Mouse (Mus musculus) cortical plate, adult 2 months (tissue): ENCODE results near the gene Plekhg6. TPM values are rescaled to one million over a fixed set of nuclear protein-coding genes. Genes with fewer than 3 reads are reported as not detected.
A peak's percentile ranks its signal among the peaks of the same experiment; 100 is the strongest.

ENCODE experiments used
- H3K27ac ChIP-seq: fragments of 200-500 bp; 2 replicates; pipeline ENCODE4 v1.5.1; 2012; ENCODE audit warnings: low read length, control low read depth, inconsistent platforms; ENCODE audit not compliant: insufficient read depth
- H3K4me1 ChIP-seq: fragments of 200-500 bp; 2 replicates; pipeline ENCODE4 v1.6.1; 2011; ENCODE audit warnings: low read length; ENCODE audit not compliant: control insufficient read depth, insufficient read depth
- H3K4me3 ChIP-seq: fragments of 200-500 bp; 2 replicates; pipeline ENCODE4 v1.5.1; 2011; ENCODE audit warnings: mild to moderate bottlenecking, low read length, control low read depth; ENCODE audit not compliant: insufficient read depth
- CTCF ChIP-seq: fragments of 200-500 bp; IDR thresholded peaks from 2 replicates; pipeline ENCODE4 v1.5.1; 2011; ENCODE audit warnings: mild to moderate bottlenecking, control low read depth, low read length; ENCODE audit not compliant: insufficient read depth; ENCODE audit errors: extremely low read depth
- POLR2A ChIP-seq: fragments of 200-500 bp; IDR thresholded peaks from 2 replicates; pipeline ENCODE4 v1.6.1; 2011; ENCODE audit warnings: mild to moderate bottlenecking, low read length, control low read depth; ENCODE audit not compliant: insufficient read depth; ENCODE audit errors: extremely low read depth
- polyA plus RNA-seq: library from polyadenylated mRNA; depleted of rRNA; stranded (reverse); fragments of >200 nt; gene quantifications from 2 replicates; pipeline ENCODE4 v1.2.3, GENCODE M21; 2012

Gene Plekhg6
- polyA plus RNA-seq, 1 experiment: 0.23 TPM

GRCm38 (mm10) chr6:125334356-125334755 is 46.2 kb downstream of the Plekhg6 start:
- H3K4me3 ChIP-seq: no peak overlapping the region
- no peaks in the 10 kb centered on the region for H3K4me1 ChIP-seq
- no peak for TF ChIP-seq CTCF
- no peak for TF ChIP-seq POLR2A
- no peak overlapping the region for H3K27ac ChIP-seq

DNA sequence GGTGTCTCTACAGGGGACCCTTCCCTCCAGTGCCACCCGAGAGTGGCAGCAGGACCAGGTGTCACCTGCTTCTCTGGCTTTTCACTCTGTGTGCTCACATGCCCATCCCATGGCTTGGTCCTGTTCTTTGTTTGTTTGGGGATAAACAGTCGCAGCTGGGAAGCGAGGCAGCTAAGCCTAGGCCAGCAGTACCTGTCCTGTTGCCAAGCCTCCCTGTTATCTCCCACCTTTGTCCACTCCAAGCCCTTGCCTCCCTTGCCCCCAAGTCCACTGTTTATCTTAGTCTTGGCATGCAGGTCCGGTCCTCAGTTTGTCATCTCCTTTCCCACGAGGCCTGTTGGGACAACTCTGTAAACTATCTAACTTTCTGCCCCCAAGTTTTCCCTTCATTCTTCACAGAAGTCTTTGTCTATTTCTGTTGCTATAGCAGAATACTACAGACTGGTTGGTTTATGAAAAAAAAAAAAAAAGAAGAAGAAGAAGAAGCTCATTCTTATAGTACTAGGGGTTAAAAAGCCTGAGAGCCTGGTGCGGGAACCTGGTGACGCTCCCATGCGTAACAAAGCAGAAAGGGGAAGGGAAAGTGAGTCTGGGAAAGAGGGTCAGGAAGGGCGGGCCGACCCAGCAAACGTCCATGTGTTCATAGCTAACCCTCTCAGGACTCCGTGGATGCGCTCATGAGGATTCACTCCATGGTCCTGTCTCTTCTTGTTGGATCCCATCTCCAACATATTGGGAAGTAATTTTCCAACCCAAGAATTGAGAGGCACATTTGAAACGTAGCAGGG is 47.3 kb downstream of the Plekhg6 start:
- Histone ChIP-seq H3K4me1 (no peaks in the 10 kb centered on the region), H3K27ac (no peak overlapping the region), H3K4me3 (no peak overlapping the region)
- TF ChIP-seq CTCF: no peak
- TF ChIP-seq POLR2A: no peak

- no peaks in the 10 kb centered on the region for H3K4me1 ChIP-seq
- TF ChIP-seq POLR2A: peak; percentile 49; the same call in 1 of the 2 replicates
- no peak for TF ChIP-seq CTCF
- no peak overlapping the region for H3K27ac ChIP-seq
- peak overlapping the region; percentile 14 for H3K4me3 ChIP-seq
These were observed 49.8 kb downstream of the Plekhg6 start for GRCm38 (mm10) chr6:125330626-125331326.

DNA sequence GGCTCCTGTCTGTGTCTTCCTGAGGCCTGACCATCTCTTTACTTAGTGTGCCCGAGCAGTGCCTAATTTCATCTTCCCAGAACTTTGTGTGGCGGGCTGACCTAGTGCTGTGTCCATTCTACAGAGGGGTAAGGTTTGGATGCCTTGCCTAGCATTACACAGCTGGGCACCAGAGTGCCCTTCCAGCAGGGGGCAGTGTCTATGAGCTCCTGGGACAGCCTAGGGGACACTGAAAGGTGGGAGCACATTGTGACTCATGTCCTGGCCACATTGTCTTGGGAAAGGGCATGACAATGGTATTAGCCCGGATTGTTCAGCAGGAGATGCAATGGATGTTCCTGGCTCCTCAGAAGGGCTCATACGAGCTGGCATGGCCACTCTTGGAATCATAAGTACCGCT is 52.4 kb downstream of the Plekhg6 start:
- TF ChIP-seq POLR2A: no peak
- peak; percentile 25 for TF ChIP-seq CTCF
- no peaks in the 10 kb centered on the region for H3K4me1 ChIP-seq
- no peak overlapping the region for H3K27ac ChIP-seq
- no peak overlapping the region for H3K4me3 ChIP-seq

DNA sequence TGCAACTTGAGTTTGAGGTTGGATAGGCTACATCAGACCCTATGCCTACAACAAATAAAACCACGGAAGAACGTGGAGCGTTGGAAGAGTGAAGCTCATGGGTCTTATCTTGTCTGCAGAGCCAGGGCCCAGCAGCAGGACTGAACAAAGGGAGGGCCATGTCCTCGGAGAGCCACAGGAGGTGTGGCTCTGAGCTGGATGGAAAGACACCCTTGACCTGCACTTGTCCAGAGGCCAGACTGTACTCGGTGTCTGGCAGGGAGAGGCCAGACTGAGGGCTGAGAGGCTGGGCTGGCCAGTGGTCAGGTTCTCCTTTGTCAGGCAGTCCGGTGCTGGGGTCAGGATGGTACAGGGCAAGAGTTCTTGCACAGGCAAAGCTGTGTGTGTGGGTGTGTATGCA is 55.3 kb downstream of the Plekhg6 start:
- no peaks in the 10 kb centered on the region for H3K4me1 ChIP-seq
- H3K4me3 ChIP-seq: no peak overlapping the region
- H3K27ac ChIP-seq: no peak overlapping the region
- TF ChIP-seq CTCF (no peak), POLR2A (no peak)

DNA sequence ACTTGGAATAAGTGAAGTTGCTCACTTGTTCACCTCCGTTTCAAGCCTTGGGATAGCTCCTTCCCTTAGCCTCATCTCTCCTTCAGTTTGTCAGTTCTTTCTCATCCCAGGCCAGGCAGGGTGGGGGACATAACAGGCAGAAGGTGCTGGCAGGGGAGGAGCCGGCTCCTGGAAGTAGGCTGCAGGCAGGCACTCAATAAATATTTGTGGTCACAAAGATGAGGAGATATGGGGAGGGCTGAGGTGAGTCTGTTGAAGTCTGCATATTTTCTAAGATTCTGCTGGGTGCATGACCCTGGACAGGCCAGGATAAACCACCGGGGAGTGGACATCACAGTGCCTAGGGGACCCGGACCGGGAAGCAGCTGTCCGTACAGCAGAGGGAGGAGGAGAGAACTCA is 57.0 kb downstream of the Plekhg6 start:
- Histone ChIP-seq H3K4me3 (no peak overlapping the region), H3K4me1 (no peaks in the 10 kb centered on the region), H3K27ac (no peak overlapping the region)
- TF ChIP-seq CTCF (no peak), POLR2A (no peak)

- TF ChIP-seq POLR2A: no peak
- no peak for TF ChIP-seq CTCF
- Histone ChIP-seq H3K27ac (no peak overlapping the region), H3K4me1 (no peaks in the 10 kb centered on the region), H3K4me3 (no peak overlapping the region)
These were observed 57.8 kb downstream of the Plekhg6 start for GRCm38 (mm10) chr6:125322794-125323193.

GRCm38 (mm10) chr6:125321114-125321855 is 59.3 kb downstream of the Plekhg6 start:
- no peak overlapping the region for H3K27ac ChIP-seq
- H3K4me1 ChIP-seq: no peaks in the 10 kb centered on the region
- no peak overlapping the region for H3K4me3 ChIP-seq
- TF ChIP-seq CTCF: no peak
- no peak for TF ChIP-seq POLR2A

- no peak within 1 kb of the TSS for H3K27ac ChIP-seq
- H3K4me1 ChIP-seq: no peaks in the 10 kb centered on the region
- no peak for TF ChIP-seq CTCF
- TF ChIP-seq POLR2A: no peak
- no peak within 1 kb of the TSS for H3K4me3 ChIP-seq
These were observed 60.3 kb downstream of the Plekhg6 start, which contains the start of gene Scnn1a for GRCm38 (mm10) chr6:125320323-125320722. TSS of gene Scnn1a (plus strand) at chr6:125320659.
